ENCODE assay signal across 12 mouse cellular contexts in genomic region chr6:127735130-127735981, GRCm38 (mm10). TPM values are rescaled to one million over a fixed set of nuclear protein-coding genes. Genes with fewer than 3 reads are reported as not detected.
DNase-seq lines count a peak whose midpoint lies in the region; ATAC-seq lines count a peak whose summit lies in the region.
"Had no signal": no experiment of that assay in that cellular context is flagged by ENCODE, and none has a peak within 500 bp of the region (broad histone marks: within the 10 kb centered on the region; RNA-seq: fewer than 3 reads in every experiment).

No protein-coding gene starts in this region.

- no peak for ATAC-seq in heart, embryonic 11.5 days (replicated peaks; ENCODE audit: insufficient number of reproducible peaks, low FRiP score, low TSS enrichment)
- peak; percentile 89 for ATAC-seq in hindbrain, embryonic 11.5 days (ENCODE audit: low FRiP score)
- ATAC-seq in midbrain, embryonic 11.5 days (ENCODE audit: low FRiP score): peak; percentile 90

- WGBS in heart, embryonic 11.5 days (ENCODE audit: insufficient replicate concordance): 54% methylated on average over 13 of the region's 13 CpGs
- WGBS in hindbrain, embryonic 11.5 days: 50% methylated on average over 13 of the region's 13 CpGs
- WGBS in midbrain, embryonic 11.5 days: 67% methylated on average over 13 of the region's 13 CpGs

- peaks cover 6% of the 10 kb centered on the region for H3K4me1 ChIP-seq in heart, embryonic 11.5 days (ENCODE audit: control insufficient read depth, insufficient read depth, low read length)
- H3K4me1 ChIP-seq in hindbrain, embryonic 11.5 days (replicated peaks; ENCODE audit: control insufficient read depth, insufficient read depth, low read length): peaks cover 6% of the 10 kb centered on the region; the same call in 1 of the 2 replicates
- peaks cover 9% of the 10 kb centered on the region for H3K4me1 ChIP-seq in midbrain, embryonic 11.5 days (ENCODE audit: control insufficient read depth, insufficient read depth, low read length)

- H3K27me3 ChIP-seq in heart, embryonic 11.5 days (ENCODE audit: control insufficient read depth, insufficient read depth, low read length): no peaks in the 10 kb centered on the region; the same call in 1 of the 2 replicates
- H3K27me3 ChIP-seq in hindbrain, embryonic 11.5 days (ENCODE audit: control insufficient read depth, insufficient read depth, low read length): no peaks in the 10 kb centered on the region
- H3K27me3 ChIP-seq in midbrain, embryonic 11.5 days (ENCODE audit: control insufficient read depth, insufficient read depth, low read length): no peaks in the 10 kb centered on the region

- H3K4me3 ChIP-seq in heart, embryonic 11.5 days (ENCODE audit: low read depth, low read length): no peak overlapping the region
- no peak overlapping the region for H3K4me3 ChIP-seq in hindbrain, embryonic 11.5 days (ENCODE audit: low read depth, low read length)
- H3K4me3 ChIP-seq in midbrain, embryonic 11.5 days (ENCODE audit: low read depth, low read length): no peak overlapping the region
- H3K4me3 ChIP-seq: myocyte had no signal

- H3K9me3 ChIP-seq in heart, embryonic 11.5 days (replicated peaks; ENCODE audit: control insufficient read depth, low read length): no peaks in the 10 kb centered on the region
- no peaks in the 10 kb centered on the region for H3K9me3 ChIP-seq in hindbrain, embryonic 11.5 days (ENCODE audit: control insufficient read depth, low read length)
- H3K9me3 ChIP-seq in midbrain, embryonic 11.5 days (ENCODE audit: control insufficient read depth, low read length): no peaks in the 10 kb centered on the region

- H3K9ac ChIP-seq in heart, embryonic 11.5 days (ENCODE audit: low read depth, low read length): peak overlapping the region; percentile 8; the same call in 1 of the 2 replicates
- no peak overlapping the region for H3K9ac ChIP-seq in hindbrain, embryonic 11.5 days (ENCODE audit: low read depth, low read length)
- no peak overlapping the region for H3K9ac ChIP-seq in midbrain, embryonic 11.5 days (ENCODE audit: low read length)

- H3K4me2 ChIP-seq in heart, embryonic 11.5 days: 0 out of 2 replicates have a peak overlapping the region, but pooled peaks have one; percentile 27
- H3K4me2 ChIP-seq in hindbrain, embryonic 11.5 days (replicated peaks; ENCODE audit: low read depth, low read length): no peak overlapping the region
- no peak overlapping the region for H3K4me2 ChIP-seq in midbrain, embryonic 11.5 days

- DNase-seq in heart, adult 9 months (ENCODE audit: low spot score in 2 of 2): no peak
- peak; percentile 29 for DNase-seq in adrenal gland, postnatal 14 days
- DNase-seq in hindbrain, embryonic 11.5 days (ENCODE audit: low spot score): peak; percentile 44
- DNase-seq in midbrain, embryonic 11.5 days (ENCODE audit: low spot score, missing footprints): no peak
- no peak for DNase-seq in thymus, postnatal 4 days
- DNase-seq in ovary, postnatal 14 days (ENCODE audit: low spot score): no peak
- no peak for DNase-seq in lung, postnatal 4 days
- DNase-seq: cerebellum, adult 18-20 months had no signal

- H3K27ac ChIP-seq in heart, embryonic 11.5 days (ENCODE audit: low read depth, low read length): no peak overlapping the region
- H3K27ac ChIP-seq in hindbrain, embryonic 11.5 days (ENCODE audit: low read depth, low read length): peak overlapping the region; percentile 47
- peak overlapping the region; percentile 42 for H3K27ac ChIP-seq in midbrain, embryonic 11.5 days (ENCODE audit: low read depth, low read length)

- H3K36me3 ChIP-seq in heart, embryonic 11.5 days (ENCODE audit: control insufficient read depth, insufficient read depth, low read length): no peaks in the 10 kb centered on the region
- H3K36me3 ChIP-seq in hindbrain, embryonic 11.5 days (ENCODE audit: control insufficient read depth, insufficient read depth, low read length): no peaks in the 10 kb centered on the region
- no peaks in the 10 kb centered on the region for H3K36me3 ChIP-seq in midbrain, embryonic 11.5 days (ENCODE audit: control insufficient read depth, insufficient read depth, low read length)

RNA-seq across cellular contexts. Expression of gene Prmt8, which starts 33.9 kb away (rescaled TPM):
- 1.4 and 1.7 TPM in 2 replicates for polyA plus RNA-seq in heart, embryonic 11.5 days (2014; fragmentation: Nextera tagmentation; extraction: Ambion mirVana)
- total RNA-seq in adrenal gland, postnatal 14 days (2021): 0.11 TPM in 1 of 2 replicates, not detected in the other
- polyA plus RNA-seq in hindbrain, embryonic 11.5 days (2014; fragmentation: Nextera tagmentation; extraction: Ambion mirVana): 44.6 and 46.3 TPM in 2 replicates
- 27.4 and 29.2 TPM in 2 replicates for polyA plus RNA-seq in midbrain, embryonic 11.5 days (2014; fragmentation: Nextera tagmentation; extraction: Ambion mirVana)
- total RNA-seq: CH12.LX had no signal
- polyA plus RNA-seq: lung, embryonic 16.5 days; myocyte had no signal

Comparison
In these comparisons a context has a peak if more than half of its experiments do, and no peak if none do; other contexts are left out.
1. DNase-seq: peak in adrenal gland, postnatal 14 days (single experiment) and hindbrain, embryonic 11.5 days (single experiment); none in heart, adult 9 months (0 of 2), midbrain, embryonic 11.5 days (single experiment), thymus, postnatal 4 days (single experiment), ovary, postnatal 14 days (single experiment) and lung, postnatal 4 days (0 of 2).
2. RNA of gene Prmt8, which starts 33.9 kb away (polyA plus RNA-seq): 44.6 to 46.3 TPM in hindbrain, embryonic 11.5 days and 27.4 to 29.2 TPM in midbrain, embryonic 11.5 days; 1.4 to 1.7 TPM in heart, embryonic 11.5 days; every median in the first group is over 10 times any median in the second.